Mouse (Mus musculus) midbrain, embryonic 12.5 days (tissue): ENCODE measurements around the gene Zbtb46. TPM values are rescaled to one million over a fixed set of nuclear protein-coding genes. Genes with fewer than 3 reads are reported as not detected.
"Not testable (repeated sequence)": the region's sequence is repeated elsewhere in the genome, so short reads cannot be mapped to it uniquely, and the experiment has no call there.

Experiments
- ATAC-seq: fragments of 200-750 bp; cut with Nextera tagmentation; 2 replicates; pipeline ENCODE4 v1.8.0; 2017; ENCODE audit warnings: low read depth, moderate TSS enrichment, moderate library complexity; ENCODE audit not compliant: low FRiP score
- H3K27ac ChIP-seq: fragments of 300-500 bp; sonication (generic); replicated peaks from 2 replicates; pipeline ENCODE4 v1.5.1; 2016; ENCODE audit warnings: mild to moderate bottlenecking
- H3K27me3 ChIP-seq: fragments of 300-500 bp; sonication (generic); 2 replicates; pipeline ENCODE4 v1.6.1; 2016; ENCODE audit warnings: mild to moderate bottlenecking
- H3K36me3 ChIP-seq: fragments of 300-500 bp; sonication (generic); 2 replicates; pipeline ENCODE4 v1.6.1; 2016
- H3K4me1 ChIP-seq: fragments of 300-500 bp; sonication (generic); 2 replicates; pipeline ENCODE4 v1.6.1; 2016
- H3K4me2 ChIP-seq: fragments of 300-500 bp; sonication (generic); replicated peaks from 2 replicates; pipeline ENCODE4 v1.6.1; 2016; ENCODE audit warnings: mild to moderate bottlenecking, moderate library complexity
- H3K4me3 ChIP-seq: fragments of 300-500 bp; sonication (generic); 2 replicates; pipeline ENCODE4 v1.5.1; 2016; ENCODE audit warnings: mild to moderate bottlenecking
- H3K9ac ChIP-seq: fragments of 300-500 bp; sonication (generic); replicated peaks from 2 replicates; pipeline ENCODE4 v1.6.1; 2016; ENCODE audit warnings: mild to moderate bottlenecking, moderate library complexity
- H3K9me3 ChIP-seq: fragments of 300-500 bp; sonication (generic); 2 replicates; pipeline ENCODE4 v1.6.1; 2016; ENCODE audit warnings: mild to moderate bottlenecking
- WGBS: fragments of 180-500 bp; shearing (Covaris S2); methylation state at CpG from one replicate; pipeline ENCODE4 v1.1.7; 2016; 5-methylcytosine and 5-hydroxymethylcytosine counted together
- polyA plus RNA-seq: library from polyadenylated mRNA; unstranded; fragments of >200 nt; fragmentation: Nextera tagmentation; extraction: Ambion mirVana; gene quantifications from 2 replicates; pipeline ENCODE4 v1.2.1, GENCODE M21; 2016

The Zbtb46 gene
- polyA plus RNA-seq = 22.2 and 24.6 TPM in 2 replicates

GRCm38 (mm10) chr2:181459153-181459672 is at the start of gene Zbtb46:
Gene Zbtb46, minus strand, starts transcription at chr2:181459426.
- H3K27ac ChIP-seq = peak within 1 kb of the TSS; percentile 88
- under 1% methylated on average over 54 of the region's 83 CpGs for WGBS

GRCm38 (mm10) chr2:181498644-181499043 is 39.4 kb upstream of the Zbtb46 start:
- 84% methylated on average over 4 of the region's 4 CpGs for WGBS
- H3K4me3 ChIP-seq = no peak overlapping the region
- H3K36me3 ChIP-seq = peaks cover 37% of the 10 kb centered on the region
- ATAC-seq = no peak
- H3K27ac ChIP-seq = no peak overlapping the region
- H3K9me3 ChIP-seq = no peaks in the 10 kb centered on the region
- H3K27me3 ChIP-seq = no peaks in the 10 kb centered on the region
- H3K9ac ChIP-seq = no peak overlapping the region
- peaks cover 20% of the 10 kb centered on the region for H3K4me1 ChIP-seq
- H3K4me2 ChIP-seq = no peak overlapping the region

More at GRCm38 (mm10) chr2:181459153-181459672, at the start of gene Zbtb46:
- peak within 1 kb of the TSS; percentile 95 for H3K9ac ChIP-seq
- H3K4me2 ChIP-seq = peak within 1 kb of the TSS; percentile 96
- no peaks in the 10 kb centered on the region for H3K36me3 ChIP-seq
- peak; percentile 92 for ATAC-seq
- H3K4me1 ChIP-seq = peaks cover 33% of the 10 kb centered on the region
- H3K4me3 ChIP-seq = peak within 1 kb of the TSS; percentile 97
- H3K9me3 ChIP-seq = no peaks in the 10 kb centered on the region
- peaks cover 49% of the 10 kb centered on the region for H3K27me3 ChIP-seq

GRCm38 (mm10) chr2:181497548-181497875 is 38.3 kb upstream of the Zbtb46 start:
- Histone ChIP-seq H3K4me1 (peaks cover 20% of the 10 kb centered on the region), H3K27ac (peak overlapping the region; percentile 85), H3K9ac (peak overlapping the region; percentile 97), H3K27me3 (no peaks in the 10 kb centered on the region), H3K4me2 (peak overlapping the region; percentile 97), H3K4me3 (peak overlapping the region; percentile 91), H3K36me3 (peaks cover 28% of the 10 kb centered on the region), H3K9me3 (no peaks in the 10 kb centered on the region)
- peak; percentile 48 for ATAC-seq
- WGBS = 0% methylated on average over 12 of the region's 12 CpGs

- peaks cover 23% of the 10 kb centered on the region for H3K36me3 ChIP-seq
- H3K9me3 ChIP-seq = no peaks in the 10 kb centered on the region
- WGBS = under 1% methylated on average over 46 of the region's 46 CpGs
- H3K4me2 ChIP-seq = peak within 1 kb of the TSS; percentile 97
- H3K27me3 ChIP-seq = no peaks in the 10 kb centered on the region
- peak within 1 kb of the TSS; percentile 85 for H3K27ac ChIP-seq
- peak; percentile 97 for ATAC-seq
- H3K4me3 ChIP-seq = peak within 1 kb of the TSS; percentile 91
- peaks cover 20% of the 10 kb centered on the region for H3K4me1 ChIP-seq
- peak within 1 kb of the TSS; percentile 97 for H3K9ac ChIP-seq
These were observed 37.8 kb upstream of the Zbtb46 start, which contains the start of gene Tpd52l2 for GRCm38 (mm10) chr2:181496831-181497547. Gene Tpd52l2, plus strand, starts transcription at chr2:181497142.

- Histone ChIP-seq H3K4me1 (peaks cover 20% of the 10 kb centered on the region), H3K9ac (peak overlapping the region; percentile 51), H3K36me3 (peaks cover 15% of the 10 kb centered on the region), H3K4me2 (peak overlapping the region; percentile 97), H3K27me3 (no peaks in the 10 kb centered on the region), H3K9me3 (no peaks in the 10 kb centered on the region), H3K27ac (peak overlapping the region; percentile 78), H3K4me3 (peak overlapping the region; percentile 91)
- 12% methylated on average over 8 of the region's 8 CpGs for WGBS
- peak; percentile 7; the same call in 1 of the 2 replicates for ATAC-seq
These were observed 37.1 kb upstream of the Zbtb46 start for GRCm38 (mm10) chr2:181496281-181496680.

GRCm38 (mm10) chr2:181495845-181496244 is 36.6 kb upstream of the Zbtb46 start:
- Histone ChIP-seq H3K4me1 (peaks cover 20% of the 10 kb centered on the region), H3K4me2 (peak overlapping the region; percentile 97), H3K36me3 (peaks cover 11% of the 10 kb centered on the region)
- not testable (repeated sequence) for H3K4me3 ChIP-seq, H3K9ac ChIP-seq, H3K27me3 ChIP-seq, H3K9me3 ChIP-seq, H3K27ac ChIP-seq, ATAC-seq
- WGBS = 58% methylated on average over 8 of the region's 8 CpGs

GRCm38 (mm10) chr2:181494266-181494945 is 35.2 kb upstream of the Zbtb46 start:
- Histone ChIP-seq H3K36me3 (no peaks in the 10 kb centered on the region), H3K4me2 (no peak overlapping the region), H3K27ac (no peak overlapping the region), H3K4me3 (no peak overlapping the region), H3K27me3 (no peaks in the 10 kb centered on the region), H3K4me1 (peaks cover 20% of the 10 kb centered on the region), H3K9ac (no peak overlapping the region; the same call in 1 of the 2 replicates), H3K9me3 (no peaks in the 10 kb centered on the region)
- WGBS = 82% methylated on average over 26 of the region's 26 CpGs
- ATAC-seq = no peak

GRCm38 (mm10) chr2:181493156-181493927 is 34.1 kb upstream of the Zbtb46 start, which contains the start of gene Abhd16b:
Gene Abhd16b, plus strand, starts transcription at chr2:181493206.
- 84% methylated on average over 31 of the region's 31 CpGs for WGBS
- Histone ChIP-seq H3K4me1 (peaks cover 16% of the 10 kb centered on the region), H3K4me2 (no peak within 1 kb of the TSS), H3K27ac (no peak within 1 kb of the TSS), H3K9ac (no peak within 1 kb of the TSS), H3K4me3 (no peak within 1 kb of the TSS), H3K9me3 (no peaks in the 10 kb centered on the region), H3K36me3 (no peaks in the 10 kb centered on the region), H3K27me3 (no peaks in the 10 kb centered on the region)
- ATAC-seq = no peak

- Histone ChIP-seq H3K36me3 (no peaks in the 10 kb centered on the region), H3K4me2 (no peak overlapping the region), H3K4me1 (peaks cover 9% of the 10 kb centered on the region), H3K27ac (no peak overlapping the region), H3K9ac (no peak overlapping the region), H3K27me3 (peaks cover 2% of the 10 kb centered on the region; the same call in 1 of the 2 replicates), H3K9me3 (no peaks in the 10 kb centered on the region), H3K4me3 (no peak overlapping the region)
- 53% methylated on average over 3 of the region's 3 CpGs for WGBS
- no peak for ATAC-seq
These were observed 33.0 kb upstream of the Zbtb46 start for GRCm38 (mm10) chr2:181492206-181492605.

- Histone ChIP-seq H3K4me1 (peaks cover 9% of the 10 kb centered on the region), H3K9ac (no peak overlapping the region), H3K4me2 (no peak overlapping the region), H3K9me3 (no peaks in the 10 kb centered on the region), H3K4me3 (no peak overlapping the region), H3K27me3 (peaks cover 8% of the 10 kb centered on the region; the same call in 1 of the 2 replicates), H3K27ac (no peak overlapping the region), H3K36me3 (no peaks in the 10 kb centered on the region)
- no peak for ATAC-seq
- 25% methylated on average over 7 of the region's 7 CpGs for WGBS
These were observed 32.4 kb upstream of the Zbtb46 start for GRCm38 (mm10) chr2:181491432-181492205.
